Mouse (Mus musculus) olfactory bulb, adult 2 months (tissue): ENCODE measurements around the gene Col5a2.

Experiments
- CTCF ChIP-seq: fragments of 200-500 bp; IDR thresholded peaks from 2 replicates; pipeline ENCODE4 v1.5.1; 2012; ENCODE audit warnings: low read depth, mild to moderate bottlenecking, low read length, moderate library complexity; ENCODE audit not compliant: insufficient read depth
- POLR2A ChIP-seq: fragments of 200-500 bp; IDR thresholded peaks from 2 replicates; pipeline ENCODE4 v1.6.1; 2012; ENCODE audit warnings: mild to moderate bottlenecking, low read depth, low read length, moderate library complexity; ENCODE audit not compliant: insufficient read depth

DNA sequence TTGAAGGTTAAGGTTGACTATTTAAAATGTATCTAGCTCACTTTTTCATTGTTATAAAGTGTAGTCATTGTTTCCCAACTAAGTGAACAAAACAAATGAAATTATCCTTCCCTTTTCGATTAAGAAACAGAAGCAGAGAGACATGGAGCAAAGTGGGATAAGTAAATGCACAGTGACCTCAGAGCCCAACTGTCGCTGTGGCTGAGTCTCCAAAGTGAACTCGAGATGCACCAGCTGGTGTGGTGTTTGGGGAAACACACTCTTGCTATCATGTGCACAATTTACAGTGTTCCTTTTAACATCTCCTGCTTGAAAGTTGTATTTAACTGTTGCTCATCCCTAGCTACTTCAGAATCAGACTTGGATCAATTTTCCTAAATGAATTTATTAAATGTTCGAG, 47.4 kb upstream of the Col5a2 start:
- no peak for TF ChIP-seq CTCF
- no peak for TF ChIP-seq POLR2A
